Mouse (Mus musculus) neural tube, embryonic 11.5 days (tissue): Measurements from ENCODE around the gene Ube2v1. TPM values are rescaled to one million over a fixed set of nuclear protein-coding genes. Genes with fewer than 3 reads are reported as not detected.
A peak's percentile ranks its signal among the peaks of the same experiment; 100 is the strongest.

Experiments
- ATAC-seq: fragments of 200-750 bp; cut with Nextera tagmentation; 2 replicates; pipeline ENCODE4 v1.8.0; 2017; ENCODE audit warnings: moderate number of reproducible peaks, mild to moderate bottlenecking, moderate TSS enrichment, moderate library complexity; ENCODE audit not compliant: insufficient read depth, low FRiP score, low TSS enrichment
- DNase-seq: peaks from one replicate; pipeline ENCODE4 v3.0.0-alpha.2; 2015; ENCODE audit warnings: low spot score
- H3K27ac ChIP-seq: fragments of 300-500 bp; sonication (generic); 2 replicates; pipeline ENCODE4 v1.5.1; 2014; ENCODE audit warnings: low read depth, mild to moderate bottlenecking, low read length
- H3K27me3 ChIP-seq: fragments of 300-500 bp; sonication (generic); 2 replicates; pipeline ENCODE4 v1.6.1; 2014; ENCODE audit warnings: mild to moderate bottlenecking, low read length, mixed read lengths; ENCODE audit not compliant: control insufficient read depth, insufficient read depth
- H3K36me3 ChIP-seq: fragments of 300-500 bp; sonication (generic); 2 replicates; pipeline ENCODE4 v1.6.1; 2014; ENCODE audit warnings: mild to moderate bottlenecking, low read length, moderate library complexity, mixed read lengths; ENCODE audit not compliant: control insufficient read depth, insufficient read depth
- H3K4me1 ChIP-seq: fragments of 300-500 bp; sonication (generic); 2 replicates; pipeline ENCODE4 v1.6.1; 2014; ENCODE audit warnings: low read length, mixed read lengths; ENCODE audit not compliant: control insufficient read depth, insufficient read depth
- H3K4me2 ChIP-seq: fragments of 300-500 bp; sonication (generic); 2 replicates; pipeline ENCODE4 v1.6.1; 2014; ENCODE audit warnings: low read depth, mild to moderate bottlenecking, moderate library complexity
- H3K4me3 ChIP-seq: fragments of 300-500 bp; sonication (generic); 2 replicates; pipeline ENCODE4 v1.5.1; 2014; ENCODE audit warnings: low read depth, low read length
- H3K9ac ChIP-seq: fragments of 300-500 bp; sonication (generic); 2 replicates; pipeline ENCODE4 v1.6.1; 2014; ENCODE audit warnings: mild to moderate bottlenecking, low read length
- H3K9me3 ChIP-seq: fragments of 300-500 bp; sonication (generic); 2 replicates; pipeline ENCODE4 v1.6.1; 2016; ENCODE audit warnings: low read length; ENCODE audit not compliant: control insufficient read depth
- WGBS: fragments of 180-500 bp; shearing (Covaris S2); extraction: QIAGEN DNeasy Blood & Tissue Kit; methylation state at CpG from one replicate; pipeline ENCODE4 v1.1.7; 2014; 5-methylcytosine and 5-hydroxymethylcytosine counted together
- polyA plus RNA-seq: library from polyadenylated mRNA; unstranded; fragments of >200 nt; fragmentation: Nextera tagmentation; extraction: Ambion mirVana; gene quantifications from 2 replicates; pipeline ENCODE4 v1.2.1, GENCODE M21; 2014

Gene Ube2v1
- 291 and 297 TPM in 2 replicates for polyA plus RNA-seq

GRCm38 (mm10) chr2:167631591-167632448 is at the start of gene Ube2v1:
Gene Ube2v1, minus strand, starts transcription at chr2:167632095.
- DNase-seq: peak; percentile 99
- no peaks in the 10 kb centered on the region for H3K9me3 ChIP-seq
- peak; percentile 81 for ATAC-seq
- 0 out of 2 replicates have a peak, but pooled peaks cover 2% of the 10 kb centered on the region for H3K36me3 ChIP-seq
- no peaks in the 10 kb centered on the region for H3K27me3 ChIP-seq
- peak within 1 kb of the TSS; percentile 97 for H3K4me3 ChIP-seq
- H3K27ac ChIP-seq: peak within 1 kb of the TSS; percentile 83
- peak within 1 kb of the TSS; percentile 71 for H3K4me2 ChIP-seq
- WGBS: 2% methylated on average over 85 of the region's 87 CpGs
- H3K9ac ChIP-seq: peak within 1 kb of the TSS; percentile 91
- peaks cover 26% of the 10 kb centered on the region for H3K4me1 ChIP-seq

- H3K36me3 ChIP-seq: no peaks in the 10 kb centered on the region
- no peaks in the 10 kb centered on the region for H3K4me1 ChIP-seq
- H3K9me3 ChIP-seq: no peaks in the 10 kb centered on the region
- H3K27me3 ChIP-seq: 0 out of 2 replicates have a peak, but pooled peaks cover 4% of the 10 kb centered on the region
- H3K4me2 ChIP-seq: no peak overlapping the region
- DNase-seq (peak; percentile 47), ATAC-seq (no peak)
- WGBS: 57% methylated on average over 5 of the region's 5 CpGs
- no peak overlapping the region for H3K27ac ChIP-seq
- H3K4me3 ChIP-seq: no peak overlapping the region
- H3K9ac ChIP-seq: no peak overlapping the region
Measured at GRCm38 (mm10) chr2:167680657-167681056, 48.8 kb upstream of the Ube2v1 start.

DNA sequence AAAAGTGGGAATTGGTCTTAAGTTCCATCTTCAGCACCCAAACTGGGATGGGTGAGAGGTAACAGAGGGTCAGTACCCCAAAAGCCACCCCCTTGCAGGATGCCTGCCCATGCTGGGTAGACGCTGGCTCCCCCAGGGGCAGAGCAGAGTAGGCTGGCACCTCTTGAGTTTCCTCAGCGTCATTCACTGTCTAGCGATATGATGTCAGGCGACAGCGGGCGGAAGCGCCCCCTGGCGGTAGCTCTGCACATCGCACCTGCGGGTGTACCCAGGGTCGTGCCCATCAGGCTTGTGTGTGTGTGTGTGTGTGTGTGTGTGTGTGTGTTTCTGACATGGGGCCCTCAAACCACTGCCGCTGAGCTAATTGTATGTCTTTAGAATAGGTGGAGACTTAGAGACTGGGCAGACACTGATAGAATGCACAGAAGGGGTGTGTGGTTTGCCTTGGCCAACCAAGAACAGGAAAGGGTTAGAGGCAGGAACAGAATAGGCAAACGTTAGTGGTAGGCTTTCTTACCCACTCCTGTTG is 48.1 kb upstream of the Ube2v1 start:
- ATAC-seq (peak; percentile 84), DNase-seq (peak; percentile 86)
- no peaks in the 10 kb centered on the region for H3K27me3 ChIP-seq
- no peaks in the 10 kb centered on the region for H3K9me3 ChIP-seq
- H3K27ac ChIP-seq: no peak overlapping the region
- H3K9ac ChIP-seq: no peak overlapping the region
- H3K4me1 ChIP-seq: no peaks in the 10 kb centered on the region
- H3K4me3 ChIP-seq: no peak overlapping the region
- 1% methylated on average over 13 of the region's 13 CpGs for WGBS
- H3K36me3 ChIP-seq: no peaks in the 10 kb centered on the region
- no peak overlapping the region for H3K4me2 ChIP-seq

GRCm38 (mm10) chr2:167678600-167678999 is 46.7 kb upstream of the Ube2v1 start:
- H3K4me3 ChIP-seq: no peak overlapping the region
- H3K27me3 ChIP-seq: no peaks in the 10 kb centered on the region
- H3K9me3 ChIP-seq: no peaks in the 10 kb centered on the region
- H3K4me2 ChIP-seq: no peak overlapping the region
- DNase-seq (no peak), ATAC-seq (no peak)
- 48% methylated on average over 5 of the region's 5 CpGs for WGBS
- no peaks in the 10 kb centered on the region for H3K36me3 ChIP-seq
- no peaks in the 10 kb centered on the region for H3K4me1 ChIP-seq
- no peak overlapping the region for H3K27ac ChIP-seq
- no peak overlapping the region for H3K9ac ChIP-seq

GRCm38 (mm10) chr2:167675120-167675909 is 43.4 kb upstream of the Ube2v1 start:
- no peaks in the 10 kb centered on the region for H3K36me3 ChIP-seq
- H3K4me1 ChIP-seq: no peaks in the 10 kb centered on the region
- 41% methylated on average over 14 of the region's 14 CpGs for WGBS
- DNase-seq (peak; percentile 46), ATAC-seq (no peak)
- H3K9me3 ChIP-seq: no peaks in the 10 kb centered on the region
- no peak overlapping the region for H3K9ac ChIP-seq
- H3K4me2 ChIP-seq: no peak overlapping the region
- H3K27ac ChIP-seq: no peak overlapping the region
- no peaks in the 10 kb centered on the region for H3K27me3 ChIP-seq
- no peak overlapping the region for H3K4me3 ChIP-seq

DNA sequence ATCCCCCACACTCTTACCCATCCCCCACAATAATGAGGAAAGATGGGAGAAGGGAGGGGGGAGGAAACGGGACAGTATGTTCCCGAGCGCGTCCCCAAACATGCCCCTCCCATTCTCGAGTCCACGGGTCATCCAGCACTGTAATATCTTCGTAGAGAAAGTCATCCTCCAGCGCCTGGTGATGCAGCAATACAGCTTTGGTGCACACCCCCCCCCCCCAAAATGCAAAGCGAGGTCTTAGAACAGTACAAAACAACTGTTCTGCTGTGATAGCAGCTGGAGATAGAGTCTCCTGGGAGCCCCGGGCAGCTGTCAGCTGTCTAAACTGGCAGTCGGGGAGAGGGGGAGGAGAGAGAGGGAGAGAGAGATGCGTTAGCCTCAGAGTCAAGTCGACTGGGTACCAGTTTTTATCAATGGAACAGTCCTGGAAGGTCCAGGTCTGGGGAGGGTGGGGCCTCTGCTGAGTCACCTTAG is 40.4 kb upstream of the Ube2v1 start:
- DNase-seq (peak; percentile 51), ATAC-seq (no peak; the same call in 1 of the 2 replicates)

GRCm38 (mm10) chr2:167671101-167671633 is 39.3 kb upstream of the Ube2v1 start:
- no peak overlapping the region for H3K4me3 ChIP-seq
- no peaks in the 10 kb centered on the region for H3K4me1 ChIP-seq
- no peak overlapping the region for H3K27ac ChIP-seq
- H3K36me3 ChIP-seq: no peaks in the 10 kb centered on the region
- ATAC-seq (no peak), DNase-seq (no peak)
- no peaks in the 10 kb centered on the region for H3K27me3 ChIP-seq
- H3K4me2 ChIP-seq: no peak overlapping the region
- H3K9me3 ChIP-seq: no peaks in the 10 kb centered on the region
- whole genome bisulfite sequencing: 87% methylated on average over 5 of the region's 5 CpGs
- H3K9ac ChIP-seq: no peak overlapping the region

More for the DNA sequence above, 40.4 kb upstream of the Ube2v1 start:
- H3K4me3 ChIP-seq: no peak overlapping the region
- H3K9me3 ChIP-seq: no peaks in the 10 kb centered on the region
- H3K36me3 ChIP-seq: no peaks in the 10 kb centered on the region
- no peaks in the 10 kb centered on the region for H3K4me1 ChIP-seq
- WGBS: 27% methylated on average over 13 of the region's 13 CpGs
- H3K9ac ChIP-seq: no peak overlapping the region
- no peaks in the 10 kb centered on the region for H3K27me3 ChIP-seq
- H3K27ac ChIP-seq: 0 out of 2 replicates have a peak overlapping the region, but pooled peaks have one; percentile 8
- H3K4me2 ChIP-seq: no peak overlapping the region

DNA sequence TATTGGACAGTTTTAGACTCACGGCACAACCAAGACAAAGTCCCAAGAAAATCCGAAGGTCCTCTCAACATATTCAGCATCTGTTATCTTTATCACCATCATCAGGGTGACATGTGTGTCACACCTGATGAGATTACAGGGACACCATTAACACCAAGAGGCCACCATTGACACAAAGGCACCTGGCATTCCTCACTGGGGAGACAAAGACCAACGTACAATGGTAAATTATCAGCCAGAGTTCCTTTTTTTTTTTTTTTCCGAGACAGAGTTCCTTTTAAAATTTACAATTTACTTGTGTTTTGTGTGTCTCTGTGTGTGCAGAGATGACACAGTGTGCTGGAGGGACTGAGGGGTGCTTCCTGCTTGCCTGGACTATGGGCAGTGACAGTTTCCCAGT is 37.5 kb upstream of the Ube2v1 start:
- no peak overlapping the region for H3K4me2 ChIP-seq
- no peaks in the 10 kb centered on the region for H3K4me1 ChIP-seq
- H3K36me3 ChIP-seq: no peaks in the 10 kb centered on the region
- DNase-seq (no peak), ATAC-seq (no peak)
- no peak overlapping the region for H3K9ac ChIP-seq
- H3K9me3 ChIP-seq: no peaks in the 10 kb centered on the region
- no peak overlapping the region for H3K4me3 ChIP-seq
- H3K27me3 ChIP-seq: no peaks in the 10 kb centered on the region
- WGBS: 77% methylated on average over 4 of the region's 4 CpGs
- no peak overlapping the region for H3K27ac ChIP-seq
